Mouse (Mus musculus) thymus, adult 18-20 months (tissue): ENCODE results near the gene Kcmf1.
A peak's percentile ranks its signal among the peaks of the same experiment; 100 is the strongest.
"Not testable (repeated sequence)": the region's sequence is repeated elsewhere in the genome, so short reads cannot be mapped to it uniquely, and the experiment has no call there.

Experiments
- DNase-seq, 2 experiments: peaks; one replicate each; pipeline ENCODE4 v3.0.0; 2022; ENCODE audit warnings: mixed read lengths in 2 of 2

Gene Kcmf1

DNA sequence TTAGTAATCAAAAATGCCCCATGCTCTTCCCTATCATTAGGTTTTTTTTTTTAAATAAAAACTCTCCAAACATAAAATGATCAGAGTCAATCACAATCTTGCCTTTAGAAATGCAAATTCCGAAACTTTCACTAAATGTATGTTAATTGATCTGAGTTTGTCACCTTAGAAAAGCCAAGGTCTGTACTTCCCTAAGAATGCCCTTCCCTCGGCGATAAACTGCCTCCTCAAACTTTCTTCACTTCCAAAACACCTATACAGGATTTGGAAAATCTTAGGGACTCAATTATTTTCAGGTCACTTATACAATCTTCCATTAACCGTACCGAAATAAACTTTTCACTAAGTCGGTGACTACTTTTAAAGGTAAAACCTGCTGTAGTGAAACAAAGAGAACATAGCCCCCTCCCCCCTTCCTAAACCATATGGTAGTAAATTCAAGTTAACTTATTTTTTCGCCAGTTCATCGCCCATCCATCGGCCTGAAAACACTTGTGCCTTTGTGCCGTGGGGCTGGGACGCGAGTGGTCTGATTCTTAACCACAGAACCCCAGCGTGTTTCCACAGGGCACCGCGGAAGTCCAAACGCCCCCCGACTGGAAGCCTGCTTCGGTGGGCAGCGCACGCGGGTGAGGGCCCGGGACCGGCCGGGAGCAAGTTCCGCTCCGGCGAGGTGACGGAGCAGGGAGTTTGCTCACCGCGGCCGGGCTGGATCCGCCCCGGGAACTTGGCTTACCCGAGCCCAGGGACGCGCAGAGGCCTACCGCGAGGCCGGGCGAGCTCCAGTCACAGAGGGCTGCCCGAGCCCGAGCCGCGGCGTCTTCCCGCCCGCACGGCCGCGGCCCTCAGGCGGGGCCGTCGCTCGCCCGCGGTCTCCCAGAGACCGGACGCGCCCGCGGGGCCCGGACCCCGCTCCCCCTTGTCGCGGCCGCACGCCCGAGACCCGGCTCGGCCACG, 1.3 kb downstream of the Kcmf1 start:
- peak; percentile 34 to 50 for DNase-seq

- DNase-seq, result no peak
These were observed 4.8 kb downstream of the Kcmf1 start for GRCm38 (mm10) chr6:72895000-72895399.

- no peak for DNase-seq
These were observed 8.5 kb downstream of the Kcmf1 start for GRCm38 (mm10) chr6:72891238-72891637.

DNA sequence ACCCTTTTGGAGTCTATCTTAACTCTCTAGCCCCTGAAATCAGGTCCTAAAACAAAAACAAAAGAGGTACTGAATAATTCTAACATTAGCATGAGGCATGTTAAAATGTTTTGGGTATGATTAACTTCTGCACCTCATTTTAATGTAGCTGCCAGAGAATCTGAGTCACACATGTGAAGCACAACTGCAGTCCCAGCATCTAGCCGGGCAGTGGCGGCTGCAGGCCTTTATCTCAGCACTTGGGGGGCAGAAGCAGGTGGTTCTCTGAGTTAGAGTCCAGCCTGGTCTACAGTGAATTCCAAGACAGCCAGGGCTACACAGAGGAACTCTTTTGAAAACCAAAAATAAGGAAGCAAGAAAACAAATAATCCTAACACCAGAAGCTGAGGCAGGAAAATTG, 11.1 kb downstream of the Kcmf1 start:
- no peak for DNase-seq

DNA sequence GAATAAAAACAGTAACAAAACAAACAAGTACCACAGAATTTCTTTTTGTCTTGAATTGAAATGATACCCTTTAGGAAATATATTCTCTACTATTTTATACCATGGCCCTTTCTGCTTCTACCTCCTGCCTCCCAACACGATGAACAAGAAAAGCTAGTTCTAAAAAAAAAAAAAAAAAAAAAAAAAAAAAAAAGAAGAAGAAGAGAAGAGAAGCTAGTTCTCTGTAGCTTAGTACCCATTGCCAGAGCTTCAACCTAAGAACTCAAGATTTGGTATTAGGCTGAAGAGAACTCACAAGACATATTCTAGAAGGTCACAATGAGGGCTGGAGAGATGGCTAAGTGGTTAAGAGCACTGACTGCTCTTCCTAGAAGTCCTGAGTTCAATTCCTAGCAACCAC, 14.5 kb downstream of the Kcmf1 start:
- DNase-seq, result no peak

GRCm38 (mm10) chr6:72884767-72885166, 15.0 kb downstream of the Kcmf1 start:
- no peak for DNase-seq

DNA sequence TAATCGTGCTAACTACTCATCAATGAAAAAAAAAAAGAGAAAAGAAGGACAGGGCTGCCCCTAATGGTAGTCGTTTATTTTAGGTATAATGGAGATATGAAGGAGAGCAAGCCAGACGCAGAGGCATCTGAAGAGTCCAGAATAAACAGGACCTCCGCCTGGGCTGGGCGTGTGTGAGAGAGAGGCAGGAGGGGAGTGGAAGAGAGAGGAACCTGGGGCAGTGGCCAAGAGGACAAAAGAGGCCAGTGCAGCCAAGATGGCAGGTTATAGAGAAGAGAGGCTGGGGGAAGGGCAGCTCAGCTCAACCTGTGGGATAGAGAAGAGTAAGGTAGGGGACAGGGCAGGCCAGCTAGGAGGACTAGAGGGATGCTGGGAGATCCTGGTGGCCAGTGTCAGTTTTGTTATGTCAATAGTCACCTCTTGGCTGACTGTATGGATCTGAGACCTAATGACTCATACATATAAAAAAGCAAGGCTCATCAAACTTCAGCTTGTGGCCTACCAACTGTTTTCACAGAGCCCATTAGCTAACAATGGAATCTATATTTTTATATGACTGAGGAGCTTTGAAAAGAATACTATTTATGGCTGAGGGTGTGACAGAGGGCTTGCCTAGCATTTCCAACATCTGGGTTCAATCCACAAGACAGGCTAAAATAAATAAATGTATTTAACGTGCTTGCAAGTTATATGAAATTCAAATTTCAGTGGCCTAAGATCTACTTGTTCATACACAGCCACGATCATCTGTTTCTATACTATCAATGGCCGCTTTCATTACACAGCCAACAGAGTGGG, 16.9 kb downstream of the Kcmf1 start:
- no peak for DNase-seq

DNA sequence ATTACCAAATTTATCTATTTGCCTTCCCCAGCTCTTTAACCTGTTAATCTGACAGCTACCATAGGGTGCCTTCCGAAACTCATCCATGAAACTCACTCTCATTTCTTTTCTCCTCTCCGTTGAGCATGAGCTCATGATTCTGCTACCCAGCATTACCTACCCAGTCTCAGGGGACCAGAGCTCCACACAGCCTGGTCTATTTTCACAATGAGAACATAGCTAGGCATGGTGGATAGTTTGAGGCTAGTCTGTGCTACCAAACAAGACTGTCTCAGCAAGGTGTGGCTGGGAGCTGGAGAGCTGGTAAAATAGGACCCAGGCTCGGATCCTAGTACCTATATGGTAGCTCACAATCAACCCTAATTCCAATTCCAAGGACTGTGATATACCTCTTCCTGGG, 17.6 kb downstream of the Kcmf1 start:
- DNase-seq, result no peak

GRCm38 (mm10) chr6:72881619-72881979, 18.2 kb downstream of the Kcmf1 start:
- no peak for DNase-seq

GRCm38 (mm10) chr6:72880913-72881618, 18.7 kb downstream of the Kcmf1 start:
- DNase-seq, result no peak

DNA sequence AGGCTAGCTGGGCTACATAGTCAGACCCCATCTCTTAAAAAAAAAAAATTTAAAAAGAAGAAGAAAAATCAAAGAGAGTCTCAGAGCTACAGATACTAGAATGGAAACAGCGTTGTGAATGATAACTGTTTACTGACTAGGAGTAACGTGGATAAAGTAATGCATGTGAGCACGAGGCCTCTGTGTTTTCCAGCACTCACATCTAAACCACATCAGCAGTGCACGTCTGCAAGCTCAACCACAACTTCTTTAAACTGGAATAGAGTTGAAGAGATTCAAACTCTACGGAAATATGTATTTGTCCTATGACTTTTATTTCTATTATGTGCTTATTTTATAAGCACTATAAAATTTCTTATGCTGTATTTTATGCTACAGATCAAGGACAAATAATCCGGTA, 23.1 kb downstream of the Kcmf1 start:
- DNase-seq, result no peak

DNA sequence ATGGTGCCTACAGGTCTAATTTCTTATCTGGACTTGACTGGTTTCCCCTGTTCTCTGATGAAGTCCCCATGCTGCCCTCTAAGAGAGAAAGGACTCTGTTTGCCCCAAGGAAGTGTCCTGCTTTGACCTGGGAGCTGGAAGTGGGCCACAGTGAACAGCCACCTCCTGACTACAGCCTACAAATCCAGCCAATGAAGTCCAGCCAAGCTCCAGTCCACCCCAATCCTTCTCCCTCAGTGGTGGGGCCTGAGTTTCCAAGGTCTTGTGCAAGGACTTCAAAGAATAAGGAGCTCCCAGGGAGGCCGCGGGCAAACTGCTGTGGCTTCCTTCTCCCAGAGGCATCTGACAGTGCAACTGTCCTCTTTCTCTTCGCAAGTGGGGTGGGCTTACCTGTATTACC, 26.4 kb downstream of the Kcmf1 start:
- no peak for DNase-seq

GRCm38 (mm10) chr6:72872276-72872675, 27.5 kb downstream of the Kcmf1 start:
- no peak for DNase-seq

DNA sequence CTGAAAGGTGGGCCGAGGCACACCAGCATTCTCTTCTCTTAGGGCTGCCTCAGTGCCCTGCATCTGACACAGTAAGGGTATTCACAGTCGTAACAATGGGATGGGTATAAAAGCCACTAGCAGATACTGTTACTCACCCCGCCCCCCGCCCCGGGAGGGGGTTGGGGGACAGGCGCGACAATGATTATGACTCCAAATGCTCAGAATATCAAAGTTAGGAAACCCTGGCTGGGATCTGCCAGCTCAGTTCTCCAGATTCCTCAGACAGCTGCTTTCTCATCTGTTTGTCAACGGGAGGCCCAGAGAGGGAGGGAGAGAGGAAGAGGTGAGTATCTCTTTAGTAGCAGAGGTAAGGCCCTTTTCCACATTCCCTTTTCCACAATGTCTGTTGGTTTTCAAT, 30.2 kb downstream of the Kcmf1 start:
- no peak for DNase-seq

GRCm38 (mm10) chr6:72868688-72869087, 31.1 kb downstream of the Kcmf1 start:
- no peak for DNase-seq

DNA sequence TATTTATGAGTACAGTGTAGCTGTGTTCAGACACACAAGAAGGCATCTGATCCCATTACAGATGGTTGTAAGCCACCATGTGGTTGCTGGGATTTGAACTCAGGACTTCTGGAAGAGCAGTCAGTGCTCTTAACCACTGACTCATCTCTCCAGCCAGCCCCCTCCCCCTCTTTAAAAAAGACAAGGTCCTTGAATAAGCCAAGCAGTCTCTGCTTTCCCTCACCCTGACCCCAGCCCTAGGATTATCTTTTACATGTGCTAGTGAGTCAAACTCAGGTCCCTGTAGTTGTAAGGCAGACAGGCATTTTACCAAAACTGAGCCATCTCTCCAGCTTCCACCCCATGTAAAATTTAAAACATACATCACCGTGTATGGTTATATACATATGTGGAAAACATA, 32.0 kb downstream of the Kcmf1 start:
- DNase-seq, result no peak

DNA sequence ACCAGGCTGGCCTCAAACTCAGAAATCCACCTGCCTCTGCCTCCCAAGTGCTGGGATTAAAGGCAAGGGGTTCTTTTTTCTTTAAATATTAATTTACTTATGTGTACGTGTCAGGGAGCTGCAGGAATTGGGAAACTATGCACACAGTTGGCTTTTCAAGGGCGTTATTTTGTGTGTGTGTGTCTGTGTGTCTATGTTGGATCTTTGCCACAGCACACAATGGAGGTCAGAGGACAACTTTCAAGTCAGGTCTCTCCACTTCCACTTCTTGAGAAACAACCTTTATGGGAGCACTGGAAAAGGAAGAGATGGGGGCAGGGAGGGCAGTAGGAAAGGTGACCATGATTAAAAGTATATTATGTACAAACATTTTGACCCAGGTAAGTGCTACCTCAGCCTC, 33.5 kb downstream of the Kcmf1 start:
- DNase-seq, result no peak

GRCm38 (mm10) chr6:72862686-72863085, 37.1 kb downstream of the Kcmf1 start:
- not testable (repeated sequence) for DNase-seq

- DNase-seq, result no peak
These were observed 45.5 kb downstream of the Kcmf1 start for GRCm38 (mm10) chr6:72854256-72854655.

DNA sequence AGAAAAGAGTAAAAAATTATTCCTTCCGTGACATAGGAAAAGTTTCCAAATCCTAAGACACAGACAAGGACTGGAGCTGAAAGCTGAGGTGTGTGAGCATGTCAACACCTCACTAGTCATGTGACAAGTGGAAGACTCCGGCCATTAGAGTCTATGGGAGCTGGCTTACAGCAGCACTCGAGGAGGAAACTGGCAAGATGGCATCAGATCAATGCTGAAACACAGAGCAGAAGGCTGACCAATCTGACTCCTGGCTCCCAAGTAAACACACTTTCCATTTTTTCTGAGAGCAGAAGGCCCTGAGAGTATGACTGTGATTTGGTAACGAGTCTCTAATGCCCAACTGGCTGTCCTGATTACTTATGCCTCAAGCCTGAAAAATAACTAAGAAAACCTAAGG, 47.6 kb downstream of the Kcmf1 start:
- DNase-seq, result no peak

DNA sequence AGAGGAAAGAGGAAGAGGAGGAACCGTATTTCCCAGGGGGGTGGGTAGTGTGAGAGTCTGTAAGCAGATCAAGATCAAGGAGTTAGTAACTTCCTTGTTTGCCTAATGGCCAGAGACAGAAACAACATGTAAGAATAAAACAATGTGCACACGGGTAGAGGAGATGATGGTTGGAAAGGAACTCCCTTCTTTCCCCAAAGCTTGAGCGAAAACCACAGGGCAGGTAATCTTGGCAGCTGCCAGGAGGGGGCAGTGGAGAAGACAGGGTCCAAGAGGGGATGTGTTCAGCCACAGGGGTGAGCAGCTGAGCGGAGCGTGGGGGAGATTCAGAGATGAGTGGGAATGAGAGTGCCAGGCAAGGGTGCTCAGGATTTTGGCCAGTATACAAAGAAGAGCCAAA, 48.1 kb downstream of the Kcmf1 start:
- peak in 1 of 2 experiments; percentile 23 for DNase-seq

GRCm38 (mm10) chr6:72841986-72842502, 57.7 kb downstream of the Kcmf1 start:
- DNase-seq, result no peak
